ENCODE assay signal across 18 mouse cellular contexts in genomic region chr11:114370708-114371107, GRCm38 (mm10).
DNase-seq lines count a peak whose midpoint lies in the region; ATAC-seq and TF ChIP-seq lines count a peak whose summit lies in the region.
"Had no signal": no experiment of that assay in that cellular context is flagged by ENCODE, and none has a peak within 500 bp of the region (broad histone marks: within the 10 kb centered on the region; RNA-seq: fewer than 3 reads in every experiment).

No protein-coding gene starts in this region.

- WGBS in heart, embryonic 14.5 days, result 29% methylated on average over 10 of the region's 10 CpGs
- WGBS in lung, embryonic 14.5 days, result 22% methylated on average over 10 of the region's 10 CpGs
- WGBS in intestine, embryonic 16.5 days, result 34% methylated on average over 10 of the region's 10 CpGs
- 28% methylated on average over 10 of the region's 10 CpGs for WGBS in neural tube, embryonic 13.5 days

- no peaks in the 10 kb centered on the region for H3K9me3 ChIP-seq in heart, embryonic 14.5 days (ENCODE audit: control insufficient read depth, low read length)
- no peaks in the 10 kb centered on the region for H3K9me3 ChIP-seq in lung, embryonic 14.5 days (ENCODE audit: low read depth, low read length)
- no peaks in the 10 kb centered on the region for H3K9me3 ChIP-seq in intestine, embryonic 16.5 days (ENCODE audit: control insufficient read depth, low read length)
- no peaks in the 10 kb centered on the region for H3K9me3 ChIP-seq in neural tube, embryonic 13.5 days
- H3K9me3 ChIP-seq: embryonic facial prominence, embryonic 13.5 days; limb, embryonic 12.5 days; liver, embryonic 13.5 days; stomach, embryonic 15.5 days had no signal

- no peak overlapping the region for H3K27ac ChIP-seq in heart, embryonic 14.5 days (replicated peaks in 1 of 2; ENCODE audit: control insufficient read depth in 1 of 2, insufficient read depth in 1 of 2, low read depth in 2 of 2, low read length in 2 of 2)
- H3K27ac ChIP-seq in lung, embryonic 14.5 days (ENCODE audit: low read depth), result no peak overlapping the region
- peak overlapping the region; percentile 17; the same call in 1 of the 2 replicates for H3K27ac ChIP-seq in intestine, embryonic 16.5 days (ENCODE audit: low read length)
- 0 out of 2 replicates have a peak overlapping the region, but pooled peaks have one; percentile 3 for H3K27ac ChIP-seq in neural tube, embryonic 13.5 days (replicated peaks)
- H3K27ac ChIP-seq: embryonic facial prominence, embryonic 13.5 days; gastrocnemius, adult 2 months; limb, embryonic 12.5 days; liver, embryonic 13.5 days; stomach, embryonic 15.5 days had no signal

- no peak overlapping the region for H3K4me3 ChIP-seq in heart, embryonic 14.5 days (ENCODE audit: control insufficient read depth in 1 of 2, insufficient read depth in 1 of 2, low read depth in 1 of 2, low read length in 2 of 2)
- no peak overlapping the region for H3K4me3 ChIP-seq in lung, embryonic 14.5 days (ENCODE audit: low read depth, low read length)
- no peak overlapping the region for H3K4me3 ChIP-seq in intestine, embryonic 16.5 days (ENCODE audit: low read length)
- H3K4me3 ChIP-seq in neural tube, embryonic 13.5 days, result no peak overlapping the region
- H3K4me3 ChIP-seq: embryonic facial prominence, embryonic 13.5 days; gastrocnemius, adult 2 months; limb, embryonic 12.5 days; liver, embryonic 13.5 days; stomach, embryonic 15.5 days had no signal

- H3K27me3 ChIP-seq in heart, embryonic 14.5 days (ENCODE audit: control insufficient read depth, insufficient read depth, low read length), result no peaks in the 10 kb centered on the region
- peaks cover 3% of the 10 kb centered on the region; the same call in 1 of the 2 replicates for H3K27me3 ChIP-seq in lung, embryonic 14.5 days (ENCODE audit: insufficient read depth, low read length)
- H3K27me3 ChIP-seq in intestine, embryonic 16.5 days (replicated peaks; ENCODE audit: control insufficient read depth, insufficient read depth, low read length), result no peaks in the 10 kb centered on the region
- H3K27me3 ChIP-seq in neural tube, embryonic 13.5 days, result no peaks in the 10 kb centered on the region
- H3K27me3 ChIP-seq: embryonic facial prominence, embryonic 13.5 days; liver, embryonic 13.5 days; stomach, embryonic 15.5 days had no signal

- ATAC-seq in heart, embryonic 14.5 days (ENCODE audit: insufficient number of reproducible peaks, insufficient read depth, low FRiP score, low read depth), result no peak
- ATAC-seq in lung, embryonic 14.5 days (ENCODE audit: insufficient read depth), result no peak
- no peak for ATAC-seq in intestine, embryonic 16.5 days
- ATAC-seq in neural tube, embryonic 13.5 days (ENCODE audit: low read depth), result no peak
- ATAC-seq: forebrain, postnatal 0 days had no signal

- no peak for DNase-seq in heart, adult 9 months (ENCODE audit: low spot score in 2 of 2)
- peak; percentile 27 for DNase-seq in lung, embryonic 14.5 days
- no peak for DNase-seq in lung, adult 18-20 months
- no peak for DNase-seq in adipocyte (ENCODE audit: low spot score)
- DNase-seq: adrenal gland, postnatal 14 days; B cell, adult 2 months; cerebellum, adult 8-10 months; forebrain, postnatal 0 days; gastrocnemius, adult 2 months; liver, embryonic 13.5 days; lung, postnatal 14 days; thymus, adult 2 months had no signal

- H3K36me3 ChIP-seq in heart, embryonic 14.5 days (ENCODE audit: control insufficient read depth, insufficient read depth, low read length), result no peaks in the 10 kb centered on the region
- H3K36me3 ChIP-seq in lung, embryonic 14.5 days (ENCODE audit: insufficient read depth), result no peaks in the 10 kb centered on the region
- no peaks in the 10 kb centered on the region for H3K36me3 ChIP-seq in intestine, embryonic 16.5 days (ENCODE audit: control insufficient read depth, insufficient read depth, low read length)
- no peaks in the 10 kb centered on the region for H3K36me3 ChIP-seq in neural tube, embryonic 13.5 days
- H3K36me3 ChIP-seq: embryonic facial prominence, embryonic 13.5 days; limb, embryonic 12.5 days; liver, embryonic 13.5 days; stomach, embryonic 15.5 days had no signal

- no peak for TF ChIP-seq CTCF in lung, embryonic 14.5 days (IDR thresholded peaks at IDR 0.05; ENCODE audit: low read depth)

- H3K4me1 ChIP-seq in heart, embryonic 14.5 days (ENCODE audit: control insufficient read depth in 2 of 2, insufficient read depth in 2 of 2, low read length in 2 of 2), result peaks cover 2% of the 10 kb centered on the region in 2 experiments; a peak in 2 of 4 replicates
- peaks cover 7% of the 10 kb centered on the region; the same call in 1 of the 2 replicates for H3K4me1 ChIP-seq in lung, embryonic 14.5 days (ENCODE audit: insufficient read depth)
- H3K4me1 ChIP-seq in intestine, embryonic 16.5 days (ENCODE audit: control insufficient read depth, insufficient read depth, low read length), result peaks cover 14% of the 10 kb centered on the region
- peaks cover 25% of the 10 kb centered on the region for H3K4me1 ChIP-seq in neural tube, embryonic 13.5 days (replicated peaks)
- H3K4me1 ChIP-seq: liver, embryonic 13.5 days had no signal

- H3K9ac ChIP-seq in heart, embryonic 14.5 days (ENCODE audit: low read length), result peak overlapping the region; percentile 48
- H3K9ac ChIP-seq in lung, embryonic 14.5 days, result no peak overlapping the region
- H3K9ac ChIP-seq in intestine, embryonic 16.5 days (ENCODE audit: low read depth, low read length), result no peak overlapping the region
- H3K9ac ChIP-seq in neural tube, embryonic 13.5 days, result no peak overlapping the region
- H3K9ac ChIP-seq: embryonic facial prominence, embryonic 13.5 days; forebrain, postnatal 0 days; limb, embryonic 12.5 days; liver, embryonic 13.5 days; stomach, embryonic 15.5 days had no signal

- peak overlapping the region; percentile 42 for H3K4me2 ChIP-seq in heart, embryonic 14.5 days (ENCODE audit: low read length)
- H3K4me2 ChIP-seq in lung, embryonic 14.5 days, result 0 out of 2 replicates have a peak overlapping the region, but pooled peaks have one; percentile 20
- no peak overlapping the region for H3K4me2 ChIP-seq in intestine, embryonic 16.5 days (ENCODE audit: low read depth, low read length)
- no peak overlapping the region for H3K4me2 ChIP-seq in neural tube, embryonic 13.5 days
- H3K4me2 ChIP-seq: embryonic facial prominence, embryonic 13.5 days; limb, embryonic 12.5 days; liver, embryonic 13.5 days; stomach, embryonic 15.5 days had no signal

Comparison
In these comparisons a context has a peak if more than half of its experiments do, and no peak if none do; other contexts are left out.
1. H3K27ac ChIP-seq: peak in intestine, embryonic 16.5 days (single experiment) and neural tube, embryonic 13.5 days (single experiment); none in heart, embryonic 14.5 days (0 of 2) and lung, embryonic 14.5 days (single experiment).
2. H3K4me2 ChIP-seq: peak in heart, embryonic 14.5 days (single experiment) and lung, embryonic 14.5 days (single experiment); none in intestine, embryonic 16.5 days (single experiment) and neural tube, embryonic 13.5 days (single experiment).